Mouse (Mus musculus) forebrain, embryonic 16.5 days (tissue): ENCODE results near the gene Gatd1. TPM values are rescaled to one million over a fixed set of nuclear protein-coding genes. Genes with fewer than 3 reads are reported as not detected.
"Not testable (repeated sequence)": the region's sequence is repeated elsewhere in the genome, so short reads cannot be mapped to it uniquely, and the experiment has no call there.

Experiments used
- ATAC-seq: fragments of 200-750 bp; cut with Nextera tagmentation; 2 replicates; pipeline ENCODE4 v1.8.0; 2017; ENCODE audit warnings: mild to moderate bottlenecking, moderate library complexity
- H3K27ac ChIP-seq: fragments of 300-500 bp; sonication (generic); 2 replicates; pipeline ENCODE4 v1.5.1; 2014; ENCODE audit warnings: low read length, control low read depth
- H3K27me3 ChIP-seq: fragments of 300-500 bp; sonication (generic); replicated peaks from 2 replicates; pipeline ENCODE4 v1.6.1; 2014; ENCODE audit warnings: low read length; ENCODE audit not compliant: control insufficient read depth, insufficient read depth
- H3K36me3 ChIP-seq: fragments of 300-500 bp; sonication (generic); 2 replicates; pipeline ENCODE4 v1.6.1; 2014; ENCODE audit not compliant: control insufficient read depth, insufficient read depth
- H3K4me1 ChIP-seq: fragments of 300-500 bp; sonication (generic); replicated peaks from 2 replicates; pipeline ENCODE4 v1.6.1; 2014; ENCODE audit warnings: low read length; ENCODE audit not compliant: control insufficient read depth, insufficient read depth
- H3K4me2 ChIP-seq: fragments of 300-500 bp; sonication (generic); 2 replicates; pipeline ENCODE4 v1.6.1; 2014; ENCODE audit warnings: mild to moderate bottlenecking, low read length, control low read depth
- H3K4me3 ChIP-seq: fragments of 300-500 bp; sonication (generic); replicated peaks from 2 replicates; pipeline ENCODE4 v1.5.1; 2014; ENCODE audit warnings: mild to moderate bottlenecking, low read length, control low read depth
- H3K9ac ChIP-seq: fragments of 300-500 bp; sonication (generic); replicated peaks from 2 replicates; pipeline ENCODE4 v1.6.1; 2014; ENCODE audit warnings: low read depth, low read length, control low read depth
- H3K9me3 ChIP-seq: fragments of 300-500 bp; sonication (generic); 2 replicates; pipeline ENCODE4 v1.6.1; 2016; ENCODE audit warnings: low read length; ENCODE audit not compliant: control insufficient read depth
- WGBS: fragments of 180-500 bp; shearing (Covaris S2); extraction: QIAGEN DNeasy Blood & Tissue Kit; methylation state at CpG from one replicate; pipeline ENCODE4 v1.1.7; 2014; 5-methylcytosine and 5-hydroxymethylcytosine counted together
- polyA plus RNA-seq: library from polyadenylated mRNA; unstranded; fragments of >200 nt; fragmentation: Nextera tagmentation; extraction: Ambion mirVana; gene quantifications from 2 replicates; pipeline ENCODE4 v1.2.1, GENCODE M21; 2015

Gene Gatd1
- polyA plus RNA-seq, 1 experiment from 2014 or later, result 65.9 TPM

GRCm38 (mm10) chr7:141417731-141418681, 4.1 kb upstream of the Gatd1 start:
- no peak for ATAC-seq
- 74% methylated on average over 8 of the region's 8 CpGs for WGBS
- H3K9me3 ChIP-seq, result no peaks in the 10 kb centered on the region

GRCm38 (mm10) chr7:141416144-141416841, 2.4 kb upstream of the Gatd1 start:
- Histone ChIP-seq H3K4me2 (no peak overlapping the region), H3K9me3 (no peaks in the 10 kb centered on the region), H3K27me3 (no peaks in the 10 kb centered on the region), H3K4me3 (no peak overlapping the region), H3K36me3 (no peaks in the 10 kb centered on the region), H3K27ac (no peak overlapping the region), H3K4me1 (peaks cover 7% of the 10 kb centered on the region), H3K9ac (no peak overlapping the region)
- WGBS, result 76% methylated on average over 6 of the region's 6 CpGs
- ATAC-seq, result no peak

More at GRCm38 (mm10) chr7:141417731-141418681, 4.1 kb upstream of the Gatd1 start:
- Histone ChIP-seq H3K27me3 (no peaks in the 10 kb centered on the region), H3K9ac (no peak overlapping the region), H3K27ac (no peak overlapping the region), H3K4me3 (no peak overlapping the region), H3K4me1 (peaks cover 4% of the 10 kb centered on the region), H3K36me3 (no peaks in the 10 kb centered on the region), H3K4me2 (no peak overlapping the region)

- Histone ChIP-seq H3K9ac (peak overlapping the region; percentile 92), H3K4me1 (peaks cover 12% of the 10 kb centered on the region), H3K27ac (peak overlapping the region; percentile 76), H3K4me3 (peak overlapping the region; percentile 88), H3K36me3 (no peaks in the 10 kb centered on the region; the same call in 1 of the 2 replicates), H3K4me2 (peak overlapping the region; percentile 62), H3K9me3 (no peaks in the 10 kb centered on the region), H3K27me3 (no peaks in the 10 kb centered on the region)
- WGBS, result 1% methylated on average over 16 of the region's 16 CpGs
- ATAC-seq, result no peak; the same call in 1 of the 2 replicates
Measured at GRCm38 (mm10) chr7:141413331-141413730, 605 bp downstream of the Gatd1 start.

GRCm38 (mm10) chr7:141411667-141412066, 2.3 kb downstream of the Gatd1 start:
- no peak for ATAC-seq
- no peak overlapping the region for H3K9ac ChIP-seq
- no peak overlapping the region for H3K4me2 ChIP-seq
- no peaks in the 10 kb centered on the region for H3K27me3 ChIP-seq
- peaks cover 12% of the 10 kb centered on the region for H3K4me1 ChIP-seq
- no peak overlapping the region for H3K27ac ChIP-seq
- no peaks in the 10 kb centered on the region for H3K9me3 ChIP-seq
- WGBS, result 100% methylated on average over 1 of the region's 1 CpGs
- no peaks in the 10 kb centered on the region; the same call in none of the 2 replicates for H3K36me3 ChIP-seq
- H3K4me3 ChIP-seq, result no peak overlapping the region

GRCm38 (mm10) chr7:141410631-141411030, 3.3 kb downstream of the Gatd1 start:
- no peaks in the 10 kb centered on the region; the same call in none of the 2 replicates for H3K36me3 ChIP-seq
- no peak overlapping the region for H3K4me2 ChIP-seq
- 94% methylated on average over 8 of the region's 8 CpGs for WGBS
- peaks cover 12% of the 10 kb centered on the region for H3K4me1 ChIP-seq
- ATAC-seq, result no peak
- no peak overlapping the region for H3K9ac ChIP-seq
- H3K27ac ChIP-seq, result no peak overlapping the region
- H3K4me3 ChIP-seq, result no peak overlapping the region
- H3K9me3 ChIP-seq, result no peaks in the 10 kb centered on the region
- H3K27me3 ChIP-seq, result no peaks in the 10 kb centered on the region

- 10% methylated on average over 11 of the region's 11 CpGs for WGBS
- peak overlapping the region; percentile 15; the same call in 1 of the 2 replicates for H3K9ac ChIP-seq
- ATAC-seq, result peak; percentile 67
Measured at GRCm38 (mm10) chr7:141408833-141409232, 5.1 kb downstream of the Gatd1 start.

GRCm38 (mm10) chr7:141407670-141408069, 6.3 kb downstream of the Gatd1 start:
- not testable (repeated sequence) for H3K36me3 ChIP-seq, H3K4me1 ChIP-seq, H3K4me3 ChIP-seq, H3K9ac ChIP-seq, ATAC-seq, H3K4me2 ChIP-seq, H3K27ac ChIP-seq, H3K27me3 ChIP-seq, H3K9me3 ChIP-seq
- WGBS, result 96% methylated on average over 7 of the region's 7 CpGs

More at GRCm38 (mm10) chr7:141408833-141409232, 5.1 kb downstream of the Gatd1 start:
- H3K4me1 ChIP-seq, result peaks cover 12% of the 10 kb centered on the region
- H3K4me2 ChIP-seq, result no peak overlapping the region; the same call in 1 of the 2 replicates
- no peak overlapping the region for H3K4me3 ChIP-seq
- H3K9me3 ChIP-seq, result no peaks in the 10 kb centered on the region
- no peak overlapping the region for H3K27ac ChIP-seq
- no peaks in the 10 kb centered on the region; the same call in none of the 2 replicates for H3K36me3 ChIP-seq
- no peaks in the 10 kb centered on the region for H3K27me3 ChIP-seq

GRCm38 (mm10) chr7:141405466-141405865, 8.5 kb downstream of the Gatd1 start:
- H3K36me3 ChIP-seq, result peaks cover 9% of the 10 kb centered on the region
- H3K4me3 ChIP-seq, result no peak overlapping the region
- no peak overlapping the region for H3K4me2 ChIP-seq
- H3K27me3 ChIP-seq, result no peaks in the 10 kb centered on the region
- H3K9me3 ChIP-seq, result no peaks in the 10 kb centered on the region
- H3K4me1 ChIP-seq, result peaks cover 5% of the 10 kb centered on the region
- H3K27ac ChIP-seq, result no peak overlapping the region
- ATAC-seq, result no peak
- 80% methylated on average over 4 of the region's 4 CpGs for WGBS
- no peak overlapping the region for H3K9ac ChIP-seq

GRCm38 (mm10) chr7:141403305-141403704, 10.6 kb downstream of the Gatd1 start:
- H3K4me3 ChIP-seq, result no peak overlapping the region
- H3K27ac ChIP-seq, result no peak overlapping the region
- ATAC-seq, result 0 out of 2 replicates have a peak, but pooled peaks have one; percentile 31
- H3K27me3 ChIP-seq, result no peaks in the 10 kb centered on the region
- no peak overlapping the region for H3K9ac ChIP-seq
- 42% methylated on average over 5 of the region's 5 CpGs for WGBS
- no peaks in the 10 kb centered on the region for H3K4me1 ChIP-seq
- H3K9me3 ChIP-seq, result no peaks in the 10 kb centered on the region
- H3K4me2 ChIP-seq, result no peak overlapping the region
- peaks cover 17% of the 10 kb centered on the region; the same call in 1 of the 2 replicates for H3K36me3 ChIP-seq
